Mouse (Mus musculus) erythroblast, embryonic 14.5 days (primary cell): ENCODE results near the gene Dnm3. TPM values are rescaled to one million over a fixed set of nuclear protein-coding genes. Genes with fewer than 3 reads are reported as not detected.

Experiments
- H3K27me3 ChIP-seq: 2 replicates; pipeline ENCODE4 v1.6.1; 2012; ENCODE audit warnings: inconsistent platforms; ENCODE audit not compliant: control insufficient read depth
- H3K36me3 ChIP-seq: 2 replicates; pipeline ENCODE4 v1.6.1; 2012; ENCODE audit warnings: mild to moderate bottlenecking, inconsistent platforms; ENCODE audit not compliant: control insufficient read depth
- H3K4me1 ChIP-seq: 2 replicates; pipeline ENCODE4 v1.6.1; 2012; ENCODE audit warnings: inconsistent platforms; ENCODE audit not compliant: control insufficient read depth
- H3K4me3 ChIP-seq: replicated peaks from 2 replicates; pipeline ENCODE3; 2012; ENCODE audit warnings: moderate library complexity, mild to moderate bottlenecking, inconsistent platforms
- H3K9me3 ChIP-seq: 2 replicates; pipeline ENCODE4 v1.6.1; 2012; ENCODE audit warnings: low read length, inconsistent platforms, mixed read lengths; ENCODE audit not compliant: control insufficient read depth
- GATA1 ChIP-seq: IDR thresholded peaks from 2 replicates; pipeline ENCODE4 v1.6.1; 2012; ENCODE audit warnings: low read length, inconsistent platforms, mixed read lengths
- TAL1 ChIP-seq: IDR thresholded peaks from 3 replicates; pipeline ENCODE4 v1.6.1; 2012; ENCODE audit warnings: low read length, inconsistent platforms, mixed read lengths
- polyA plus RNA-seq: library from polyadenylated mRNA; stranded (reverse); fragments of >175 nt; gene quantifications from 2 replicates; pipeline ENCODE4 v1.2.3, GENCODE M21; 2012

The Dnm3 gene
- polyA plus RNA-seq, 1 experiment, result 0.01 TPM

- no peaks in the 10 kb centered on the region for H3K36me3 ChIP-seq
- H3K4me1 ChIP-seq, result no peaks in the 10 kb centered on the region
- no peak for TF ChIP-seq GATA1
- no peak for TF ChIP-seq TAL1
- no peaks in the 10 kb centered on the region for H3K9me3 ChIP-seq
- H3K27me3 ChIP-seq, result no peaks in the 10 kb centered on the region
- H3K4me3 ChIP-seq, result no peak overlapping the region
These were observed 252.8 kb downstream of the Dnm3 start for GRCm38 (mm10) chr1:162224817-162225605.

GRCm38 (mm10) chr1:162224061-162224460 is 253.8 kb downstream of the Dnm3 start:
- Histone ChIP-seq H3K4me3 (no peak overlapping the region), H3K36me3 (no peaks in the 10 kb centered on the region), H3K9me3 (no peaks in the 10 kb centered on the region), H3K4me1 (no peaks in the 10 kb centered on the region), H3K27me3 (no peaks in the 10 kb centered on the region)
- no peak for TF ChIP-seq GATA1
- no peak for TF ChIP-seq TAL1

GRCm38 (mm10) chr1:162223258-162223940 is 254.4 kb downstream of the Dnm3 start:
- no peaks in the 10 kb centered on the region for H3K36me3 ChIP-seq
- no peak for TF ChIP-seq GATA1
- TF ChIP-seq TAL1, result no peak
- H3K9me3 ChIP-seq, result no peaks in the 10 kb centered on the region

DNA sequence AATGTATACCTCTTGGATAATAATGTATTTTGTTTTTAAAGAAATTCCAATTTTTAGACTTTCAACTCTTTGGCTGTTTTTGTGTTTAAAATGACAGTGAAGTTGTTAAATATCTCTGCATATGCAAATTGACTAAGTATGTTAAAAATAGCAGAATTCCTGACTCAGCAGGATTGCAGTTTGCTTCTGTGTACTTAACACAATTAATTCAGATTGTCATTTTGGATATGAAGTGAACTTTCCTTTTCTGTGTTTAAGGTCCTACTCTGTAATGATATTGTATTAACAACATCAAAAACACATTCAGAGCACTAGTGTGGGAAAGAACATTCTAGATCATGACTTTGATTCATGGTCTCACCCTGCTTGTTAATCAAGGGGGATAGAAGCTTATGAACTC is 255.5 kb downstream of the Dnm3 start:
- Histone ChIP-seq H3K4me1 (no peaks in the 10 kb centered on the region; the same call in 1 of the 2 replicates), H3K27me3 (no peaks in the 10 kb centered on the region), H3K36me3 (no peaks in the 10 kb centered on the region), H3K9me3 (no peaks in the 10 kb centered on the region), H3K4me3 (no peak overlapping the region)
- TF ChIP-seq TAL1 (no peak), GATA1 (no peak)

More at GRCm38 (mm10) chr1:162223258-162223940, 254.4 kb downstream of the Dnm3 start:
- Histone ChIP-seq H3K4me1 (no peaks in the 10 kb centered on the region), H3K27me3 (no peaks in the 10 kb centered on the region), H3K4me3 (no peak overlapping the region)

DNA sequence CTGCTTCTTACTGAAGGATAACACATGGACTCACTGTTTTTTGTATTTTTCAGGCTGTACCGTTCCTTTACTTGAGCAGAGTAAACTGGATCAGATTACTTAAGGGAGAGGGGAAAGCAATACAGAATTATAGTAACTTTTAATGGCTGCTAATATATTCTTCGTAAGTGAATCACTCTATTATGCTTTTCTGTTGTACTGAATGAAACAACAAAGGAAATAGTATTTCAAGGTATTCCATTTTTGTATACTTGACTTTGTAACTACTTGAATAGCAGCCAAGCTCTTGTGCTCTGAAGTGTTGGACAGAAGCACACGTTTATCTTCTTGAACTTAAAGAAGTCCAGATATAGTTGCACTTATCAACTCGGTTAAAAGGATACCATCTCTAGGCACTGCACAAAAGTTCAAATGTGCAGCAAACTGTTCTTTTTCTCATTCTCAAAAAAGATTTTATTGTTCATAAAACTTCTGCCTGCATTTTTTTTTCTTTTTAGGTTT is 256.0 kb downstream of the Dnm3 start:
- Histone ChIP-seq H3K27me3 (no peaks in the 10 kb centered on the region), H3K4me3 (no peak overlapping the region), H3K9me3 (no peaks in the 10 kb centered on the region), H3K36me3 (no peaks in the 10 kb centered on the region), H3K4me1 (no peaks in the 10 kb centered on the region; the same call in 1 of the 2 replicates)
- TF ChIP-seq TAL1, result no peak
- no peak for TF ChIP-seq GATA1

DNA sequence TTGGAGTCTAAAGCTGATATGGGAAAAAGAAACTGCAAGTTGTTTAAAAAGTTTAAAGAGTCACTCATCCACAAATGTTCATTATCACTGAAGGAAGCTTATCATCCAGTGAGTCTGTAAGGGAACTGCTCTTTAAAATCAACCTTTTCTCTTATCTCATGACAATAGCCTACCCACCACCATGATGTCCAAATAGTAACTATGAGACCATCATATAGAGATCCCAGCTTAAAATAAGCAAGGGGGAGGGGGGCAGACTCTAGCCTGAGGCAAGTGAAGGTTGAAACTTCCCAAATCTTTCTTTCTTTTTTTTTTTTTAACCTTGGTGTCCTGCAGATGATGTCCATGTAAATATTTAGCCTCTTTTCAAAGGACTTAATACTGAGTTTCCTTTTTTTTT is 256.9 kb downstream of the Dnm3 start:
- H3K27me3 ChIP-seq, result no peaks in the 10 kb centered on the region
- no peaks in the 10 kb centered on the region; the same call in 1 of the 2 replicates for H3K4me1 ChIP-seq
- no peaks in the 10 kb centered on the region for H3K9me3 ChIP-seq
- H3K36me3 ChIP-seq, result no peaks in the 10 kb centered on the region
- no peak overlapping the region for H3K4me3 ChIP-seq
- TF ChIP-seq TAL1 (no peak), GATA1 (no peak)

GRCm38 (mm10) chr1:162219781-162220180 is 258.1 kb downstream of the Dnm3 start:
- no peaks in the 10 kb centered on the region; the same call in 1 of the 2 replicates for H3K4me1 ChIP-seq
- TF ChIP-seq GATA1, result no peak
- no peak for TF ChIP-seq TAL1
- no peak overlapping the region for H3K4me3 ChIP-seq
- no peaks in the 10 kb centered on the region for H3K27me3 ChIP-seq
- no peaks in the 10 kb centered on the region for H3K36me3 ChIP-seq
- H3K9me3 ChIP-seq, result no peaks in the 10 kb centered on the region

DNA sequence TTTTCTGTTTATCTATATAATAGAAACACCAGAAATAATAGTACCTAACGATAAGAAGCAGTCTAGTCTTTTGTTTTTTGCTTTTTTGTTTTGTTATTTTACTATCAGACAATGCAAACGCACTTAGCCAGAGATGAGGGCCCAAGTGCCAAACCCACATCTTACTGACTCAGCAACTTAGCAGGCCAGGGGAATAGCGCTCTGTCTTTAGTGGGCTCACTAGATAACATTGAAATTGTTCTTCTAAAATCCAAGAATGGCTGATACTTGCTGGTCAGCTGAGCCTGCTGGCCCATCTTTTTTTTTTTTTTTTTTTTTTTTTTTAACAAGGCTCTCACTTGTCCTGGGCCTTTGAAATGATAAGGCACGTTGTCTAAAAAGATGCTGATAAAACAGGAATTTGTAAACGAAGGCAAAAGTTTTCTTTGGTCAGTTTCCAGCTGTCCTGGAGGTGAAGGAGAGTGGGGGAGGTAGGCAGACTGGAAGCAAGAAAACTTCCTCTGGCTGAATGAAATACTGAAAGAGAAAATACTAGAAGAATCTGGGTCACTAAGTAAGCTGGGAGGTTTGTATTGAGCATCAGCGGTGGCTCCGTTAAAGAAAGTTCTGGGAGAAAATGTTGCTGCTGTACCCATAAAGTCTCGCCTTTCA is 259.2 kb downstream of the Dnm3 start:
- Histone ChIP-seq H3K36me3 (no peaks in the 10 kb centered on the region), H3K9me3 (no peaks in the 10 kb centered on the region), H3K4me1 (no peaks in the 10 kb centered on the region; the same call in 1 of the 2 replicates), H3K4me3 (no peak overlapping the region), H3K27me3 (no peaks in the 10 kb centered on the region)
- TF ChIP-seq TAL1 (no peak), GATA1 (no peak)

DNA sequence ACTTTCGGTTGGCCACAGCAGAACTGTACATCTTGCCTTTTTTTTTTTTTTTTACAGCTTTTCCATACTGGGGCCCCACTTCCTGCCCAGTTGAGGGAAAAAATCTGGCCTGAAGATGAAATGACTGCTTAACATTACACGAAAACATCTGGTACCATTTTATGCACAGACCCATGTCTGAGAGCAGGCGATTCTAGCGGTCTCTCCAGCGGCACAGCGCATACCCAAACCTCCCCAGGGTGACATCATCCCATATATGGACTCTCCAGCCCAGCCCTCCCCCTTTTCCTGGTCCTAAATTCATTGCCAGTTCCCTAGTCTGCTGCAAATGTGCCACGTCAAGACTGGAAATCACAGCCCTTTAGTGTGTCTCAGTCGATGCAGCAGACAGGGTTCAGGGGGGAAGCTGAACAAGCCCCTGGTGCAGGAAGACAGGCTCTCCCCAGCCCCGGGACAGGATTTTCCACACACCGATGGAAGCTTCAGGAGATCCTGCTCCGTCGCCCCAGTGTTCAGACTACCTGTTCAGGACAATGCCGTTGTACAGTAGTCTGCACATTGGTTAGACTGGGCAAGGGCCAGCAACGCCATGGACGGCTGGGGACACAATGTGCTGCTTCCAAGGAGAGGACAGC is 260.4 kb downstream of the Dnm3 start:
- no peak overlapping the region for H3K4me3 ChIP-seq
- TF ChIP-seq TAL1 (no peak), GATA1 (no peak)

More for the DNA sequence above, 260.4 kb downstream of the Dnm3 start:
- no peaks in the 10 kb centered on the region for H3K27me3 ChIP-seq
- H3K4me1 ChIP-seq, result no peaks in the 10 kb centered on the region; the same call in 1 of the 2 replicates
- H3K9me3 ChIP-seq, result no peaks in the 10 kb centered on the region
- H3K36me3 ChIP-seq, result no peaks in the 10 kb centered on the region
